Mouse (Mus musculus) testis, postnatal 10 days (tissue): ENCODE measurements around the gene Mum1.
"Not testable (repeated sequence)": the region's sequence is repeated elsewhere in the genome, so short reads cannot be mapped to it uniquely, and the experiment has no call there.

Experiments
- DNase-seq: peaks from one replicate; pipeline ENCODE4 v3.0.0; 2021; ENCODE audit warnings: low spot score

The Mum1 gene

DNA sequence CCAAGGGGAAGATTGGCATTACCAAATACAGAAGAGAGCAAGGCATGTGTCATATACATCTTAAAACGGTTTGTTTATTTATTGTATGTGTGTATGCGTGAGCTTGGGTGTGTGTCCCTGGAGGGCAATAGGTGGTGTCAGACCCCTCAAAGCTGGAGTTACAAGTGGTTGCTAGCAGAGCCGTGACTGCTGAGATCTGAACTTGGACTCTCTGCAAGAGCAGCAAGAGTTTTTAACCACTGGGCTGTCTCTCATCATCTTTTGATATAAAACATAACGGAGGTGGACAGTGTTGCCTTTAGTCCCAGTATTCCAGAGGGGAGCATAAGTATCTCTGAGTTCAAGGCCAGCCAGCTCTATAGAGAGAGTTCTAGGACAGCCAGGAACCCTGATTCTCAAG lies 18.0 kb upstream of the Mum1 start:
- no peak for DNase-seq

- DNase-seq = no peak
These were observed 17.3 kb upstream of the Mum1 start for GRCm38 (mm10) chr10:80208841-80209371.

DNA sequence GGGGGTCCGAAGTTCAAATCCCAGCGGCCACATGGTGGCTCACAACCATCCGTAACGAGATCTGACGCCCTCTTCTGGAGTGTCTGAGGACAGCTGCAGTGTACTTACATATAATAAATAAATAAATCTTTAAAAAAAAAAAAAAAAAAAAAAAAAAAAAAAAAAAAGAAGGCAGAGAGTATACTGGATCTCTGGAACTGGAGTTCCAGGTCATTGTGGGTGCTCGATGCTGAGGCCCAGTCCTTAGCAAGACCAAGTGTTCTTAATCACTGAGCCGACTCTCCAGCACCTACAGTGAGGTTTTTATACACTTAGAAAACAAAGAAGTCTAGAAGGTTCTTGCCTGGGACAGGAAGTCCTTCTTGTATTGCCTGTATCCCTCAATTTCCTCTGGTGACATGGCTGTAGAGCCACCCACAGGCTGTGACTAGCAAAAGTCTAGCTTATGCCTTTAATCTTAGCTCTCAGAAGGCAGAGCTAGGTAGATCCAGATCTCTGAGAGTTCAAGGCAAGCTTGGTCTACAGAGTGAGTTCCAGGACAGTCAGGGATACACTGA lies 14.6 kb upstream of the Mum1 start:
- DNase-seq = not testable (repeated sequence)

DNA sequence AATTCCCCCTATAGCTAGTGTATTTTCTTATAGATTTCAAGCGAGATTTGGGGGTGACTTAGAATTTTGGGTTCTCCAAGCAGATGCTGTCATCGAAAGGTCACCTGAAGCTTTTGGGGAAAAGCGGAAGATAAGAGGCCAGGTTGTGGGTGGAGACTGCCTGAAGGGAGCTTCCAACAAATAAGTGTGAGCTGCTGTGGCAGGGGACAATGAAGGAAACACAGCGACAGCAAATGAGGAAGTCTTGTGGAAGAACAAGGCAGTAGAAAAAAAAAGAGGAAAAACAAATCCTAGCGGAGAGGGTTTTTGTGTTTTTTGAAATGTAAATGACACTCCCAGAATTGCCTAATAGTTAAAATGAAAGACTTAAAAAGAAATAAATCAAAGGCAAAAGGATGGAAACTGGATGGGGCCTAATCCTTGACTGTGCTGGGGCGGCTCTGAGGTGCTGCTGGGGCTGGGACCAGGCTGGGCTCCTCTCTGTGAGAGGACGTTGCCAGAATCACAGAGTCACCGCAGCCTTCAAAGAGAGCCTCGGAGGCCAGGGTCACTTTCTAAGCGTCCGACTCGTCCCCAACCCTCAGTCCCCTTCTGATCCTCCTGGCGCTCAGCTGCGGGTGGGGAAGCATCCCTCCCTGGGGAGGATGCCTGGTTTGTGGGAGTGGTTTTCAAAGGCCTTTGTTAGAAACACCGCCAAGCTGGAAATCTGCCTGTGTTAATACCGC lies 11.0 kb upstream of the Mum1 start:
- no peak for DNase-seq

GRCm38 (mm10) chr10:80220676-80221075 lies 5.6 kb upstream of the Mum1 start:
- DNase-seq = no peak

DNA sequence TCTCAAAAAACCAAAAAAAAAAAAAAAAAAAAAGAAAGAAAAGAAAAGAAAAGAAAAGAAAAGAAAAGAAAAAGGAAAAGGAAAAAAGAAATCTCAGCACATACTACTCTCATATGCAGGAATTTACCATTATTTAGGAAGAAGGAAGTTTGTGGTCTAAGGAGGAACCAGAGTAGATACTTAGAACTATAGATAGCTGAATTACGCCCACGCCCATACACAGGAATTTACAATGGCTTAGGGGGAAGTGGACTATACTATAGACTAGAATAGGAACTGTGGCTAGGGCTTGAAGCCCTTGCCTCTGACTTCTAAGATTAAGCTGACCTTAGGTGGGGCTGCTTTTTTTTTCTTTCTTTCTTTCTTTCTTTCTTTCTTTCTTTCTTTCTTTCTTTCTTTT lies 3.1 kb upstream of the Mum1 start:
- DNase-seq = not testable (repeated sequence)

GRCm38 (mm10) chr10:80226071-80226415 lies 191 bp upstream of the Mum1 start:
- DNase-seq = no peak

GRCm38 (mm10) chr10:80227166-80227539 lies 919 bp downstream of the Mum1 start:
- no peak for DNase-seq

- no peak for DNase-seq
These were observed 1.9 kb downstream of the Mum1 start for GRCm38 (mm10) chr10:80227877-80228775.

DNA sequence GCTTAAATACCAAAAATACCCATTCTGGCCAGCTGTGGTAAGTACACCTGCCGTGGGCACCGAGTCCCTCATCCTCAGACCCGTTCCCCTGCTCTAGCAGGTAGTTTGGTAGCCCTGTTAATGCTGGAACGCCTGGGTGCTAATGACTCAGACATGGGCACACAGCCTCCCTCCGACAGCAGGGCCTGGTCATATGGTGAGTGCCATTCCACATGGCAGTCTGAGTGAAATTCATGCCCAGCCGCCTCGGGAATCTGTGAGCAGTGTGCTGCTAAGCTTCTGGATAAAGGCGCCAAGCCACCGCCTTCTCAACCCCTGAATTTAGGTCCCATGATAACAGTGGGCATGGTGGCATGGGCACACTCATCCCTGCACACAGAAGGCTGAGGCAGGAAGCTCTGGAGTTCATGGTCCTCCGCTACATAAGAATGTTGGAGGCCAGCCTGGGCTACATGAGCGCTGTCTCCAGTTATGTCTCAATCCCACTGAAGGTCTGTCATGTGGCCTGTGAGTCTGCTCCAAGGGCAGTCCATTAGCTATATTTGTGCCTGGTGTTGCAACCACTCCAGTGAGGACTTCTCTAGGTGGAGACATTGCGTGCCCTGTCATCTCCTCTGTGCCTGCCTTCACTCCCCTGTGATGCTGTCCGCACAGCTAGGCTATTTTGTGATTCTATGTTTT lies 10.1 kb downstream of the Mum1 start:
- DNase-seq = no peak

- DNase-seq = no peak
These were observed 10.8 kb downstream of the Mum1 start for GRCm38 (mm10) chr10:80237020-80237419.

- DNase-seq = no peak
These were observed 12.1 kb downstream of the Mum1 start for GRCm38 (mm10) chr10:80238306-80238705.

GRCm38 (mm10) chr10:80239791-80240190 lies 13.6 kb downstream of the Mum1 start:
- no peak for DNase-seq

GRCm38 (mm10) chr10:80242088-80242487 lies 15.9 kb downstream of the Mum1 start:
- no peak for DNase-seq

DNA sequence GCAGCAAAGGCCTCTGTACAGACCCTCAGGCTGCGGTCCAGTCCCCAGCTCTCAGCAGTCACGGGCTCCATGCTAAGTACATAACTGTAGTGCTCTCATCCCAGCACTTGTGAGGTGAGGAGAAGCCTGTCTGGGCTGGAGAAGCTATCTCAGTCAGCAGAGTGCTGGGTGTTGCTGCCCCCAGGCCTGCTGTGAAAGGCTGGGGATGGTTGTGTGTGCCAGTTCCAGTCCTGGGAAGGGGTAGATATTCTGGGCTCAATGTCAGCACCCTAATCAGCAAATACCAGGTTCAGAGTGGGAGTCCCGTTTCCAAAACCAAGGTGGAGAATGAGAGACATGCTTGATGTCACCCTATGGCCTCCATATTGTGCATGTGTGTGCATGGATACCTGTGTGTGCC lies 16.4 kb downstream of the Mum1 start:
- DNase-seq = no peak

DNA sequence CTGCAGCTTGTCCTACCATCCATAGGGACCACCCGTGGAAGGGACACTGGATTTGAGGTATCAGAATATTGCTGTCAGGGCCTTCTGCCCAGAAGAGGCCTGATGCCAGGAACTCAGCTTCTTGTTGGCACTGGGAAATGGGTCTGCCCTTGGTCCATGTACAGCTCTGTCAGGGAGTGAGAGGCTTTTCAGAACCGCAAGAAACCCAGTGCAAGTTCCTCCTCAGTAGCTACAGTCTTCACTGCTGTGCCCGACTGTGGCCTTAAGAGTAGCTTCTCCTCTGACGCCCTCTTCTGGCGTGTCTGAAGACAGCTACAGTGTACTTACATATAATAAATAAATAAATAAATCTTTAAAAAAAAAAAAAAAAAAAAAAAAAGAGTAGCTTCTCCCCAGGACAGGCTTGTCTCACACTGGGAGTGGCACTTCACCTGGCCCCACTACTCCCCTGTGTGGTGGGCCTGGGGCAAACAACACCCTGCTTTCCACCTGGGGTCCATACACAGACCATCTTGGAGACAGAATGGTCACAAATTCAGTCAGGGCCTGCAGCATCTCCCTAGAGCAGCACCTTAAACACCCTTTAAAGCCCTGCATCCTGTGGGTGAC lies 18.7 kb downstream of the Mum1 start:
- no peak for DNase-seq

DNA sequence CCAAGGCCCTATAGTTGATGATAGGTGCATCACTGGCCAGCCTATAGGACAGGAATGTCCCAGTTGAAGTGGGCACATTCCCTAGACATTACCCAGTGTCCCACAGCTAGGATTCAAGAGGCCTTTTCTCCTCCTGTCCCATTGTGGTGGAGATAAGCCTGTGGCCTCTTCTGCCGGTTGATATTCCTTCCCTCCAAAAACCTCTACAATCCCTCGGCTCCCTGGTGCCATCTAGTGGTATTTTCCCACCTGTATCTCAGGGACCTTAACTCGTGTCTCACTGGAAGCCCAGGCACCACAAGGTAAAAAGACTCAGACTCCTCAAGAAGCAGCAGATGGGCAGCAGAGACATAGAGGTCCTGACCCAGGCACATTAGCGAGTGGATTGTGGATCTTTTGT lies 19.4 kb downstream of the Mum1 start:
- peak; percentile 87 for DNase-seq

- no peak for DNase-seq
These were observed 21.6 kb downstream of the Mum1 start for GRCm38 (mm10) chr10:80247849-80248248.

- not testable (repeated sequence) for DNase-seq
These were observed 22.2 kb downstream of the Mum1 start for GRCm38 (mm10) chr10:80248437-80248836.

DNA sequence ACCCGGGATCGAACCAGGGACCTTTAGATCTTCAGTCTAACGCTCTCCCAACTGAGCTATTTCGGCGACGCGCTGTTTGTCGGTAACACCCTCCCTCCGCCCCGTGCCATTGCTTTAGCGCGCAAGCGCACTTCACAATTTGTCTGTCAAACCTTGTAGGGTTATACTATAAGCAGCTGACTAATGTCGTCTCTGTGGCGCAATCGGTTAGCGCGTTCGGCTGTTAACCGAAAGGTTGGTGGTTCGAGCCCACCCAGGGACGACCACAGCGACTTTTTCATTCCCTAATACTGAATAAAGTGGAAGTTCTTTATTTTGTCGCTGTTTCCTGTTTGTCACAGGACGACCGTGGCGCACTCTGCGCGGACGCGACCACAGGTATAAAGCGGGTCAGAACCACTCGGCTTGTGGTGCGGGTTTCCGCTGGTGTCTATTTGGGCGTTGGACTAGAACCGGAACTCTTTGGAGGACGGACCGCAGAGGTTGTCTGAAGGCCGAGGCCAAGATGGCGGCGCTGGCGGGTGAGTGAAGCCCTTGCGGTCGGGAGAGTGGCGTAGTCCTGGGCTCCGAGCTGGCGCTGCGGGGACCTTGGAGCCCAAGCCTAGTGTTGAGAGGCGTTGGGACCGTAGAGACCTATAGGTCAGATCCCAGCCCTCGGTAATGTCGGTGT lies 22.9 kb downstream of the Mum1 start, which contains the start of gene Ndufs7:
Ndufs7 (plus strand) TSS at position 151 of the 670 bp plus-strand sequence.
- peak; percentile 93 for DNase-seq

DNA sequence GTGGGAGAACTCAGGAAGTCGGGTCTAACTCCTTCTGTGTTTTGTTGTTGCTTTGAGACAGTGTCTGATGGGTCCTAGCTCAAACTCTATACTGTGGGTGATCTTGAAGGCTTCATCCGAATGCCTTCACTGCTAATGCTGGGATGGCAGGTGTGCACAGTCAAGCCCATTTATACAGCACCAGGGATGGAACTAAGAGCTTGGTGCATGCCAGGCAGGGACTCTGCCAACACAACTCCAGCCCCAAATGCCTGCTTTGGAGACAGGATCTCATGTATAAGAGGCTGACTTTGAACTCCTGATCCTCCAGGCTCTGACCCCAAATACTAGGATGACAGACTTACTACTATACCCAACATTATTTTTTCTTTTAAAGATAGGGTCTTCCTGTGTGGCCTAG lies 23.8 kb downstream of the Mum1 start:
- DNase-seq = no peak
